8 mouse cellular contexts compared by ENCODE assay signal in the genomic region with DNA sequence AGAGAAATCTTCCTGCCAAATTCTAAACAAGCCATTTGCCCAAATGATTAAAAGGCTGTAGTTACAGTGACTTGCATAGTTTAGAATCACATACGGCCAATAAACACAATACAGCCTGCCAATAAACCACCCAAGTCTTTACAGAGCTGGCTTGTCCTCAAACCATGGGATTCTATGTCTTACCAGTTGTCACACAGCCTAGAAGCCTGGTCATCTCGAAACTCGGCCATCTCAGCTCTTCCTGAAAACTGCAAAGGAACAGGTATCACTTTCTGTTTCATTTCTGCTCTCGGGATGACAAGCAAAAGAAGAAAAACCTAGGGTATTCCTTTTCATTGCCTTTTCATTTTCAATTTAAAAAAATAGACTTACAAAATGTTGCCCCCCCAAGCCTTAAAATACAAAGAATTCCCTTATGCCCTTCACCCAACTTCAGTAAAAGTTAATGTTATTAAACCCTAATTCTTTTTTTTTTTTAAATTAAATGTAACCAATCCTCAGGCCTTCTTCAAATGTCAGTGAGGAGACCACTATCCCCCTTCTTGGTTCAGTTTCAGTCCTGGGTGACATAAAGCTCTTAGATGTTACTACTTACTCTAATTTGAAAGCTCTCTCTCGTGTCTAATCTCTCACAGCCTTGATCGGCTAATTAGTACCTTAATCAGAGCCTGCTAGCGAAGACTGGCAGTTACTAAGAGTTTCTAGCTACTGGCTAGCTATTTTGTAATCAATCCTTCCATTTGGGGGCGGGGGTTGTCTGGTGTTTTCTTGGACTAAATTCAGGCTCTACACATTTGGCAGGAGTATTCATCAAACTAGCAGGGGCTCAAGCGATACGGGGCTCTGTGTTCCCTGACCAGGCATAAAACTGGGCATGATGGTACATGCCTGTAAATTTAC. TPM values are rescaled to one million over a fixed set of nuclear protein-coding genes. Genes with fewer than 3 reads are reported as not detected.
DNase-seq lines count a peak whose midpoint lies in the region; ATAC-seq lines count a peak whose summit lies in the region.

No protein-coding gene starts in this region.

- no peaks in the 10 kb centered on the region for H3K27me3 ChIP-seq in limb, embryonic 11.5 days (ENCODE audit: control insufficient read depth, insufficient read depth, low read length)
- H3K27me3 ChIP-seq in neural tube, embryonic 14.5 days (ENCODE audit: control insufficient read depth, insufficient read depth, low read length) = no peaks in the 10 kb centered on the region

- H3K4me2 ChIP-seq in limb, embryonic 11.5 days (ENCODE audit: low read depth, severe bottlenecking) = peak overlapping the region; percentile 89; the same call in 1 of the 2 replicates
- H3K4me2 ChIP-seq in neural tube, embryonic 14.5 days (ENCODE audit: low read depth, low read length) = peak overlapping the region; percentile 66

- WGBS in limb, embryonic 11.5 days = 52% methylated on average over 10 of the region's 10 CpGs
- 41% methylated on average over 10 of the region's 10 CpGs for WGBS in neural tube, embryonic 14.5 days

- H3K27ac ChIP-seq in limb, embryonic 11.5 days (replicated peaks; ENCODE audit: low read depth, low read length) = no peak overlapping the region
- H3K27ac ChIP-seq in neural tube, embryonic 14.5 days (ENCODE audit: low read depth, low read length) = peak overlapping the region; percentile 85; the same call in 1 of the 2 replicates

- H3K4me3 ChIP-seq in limb, embryonic 11.5 days (ENCODE audit: low read depth, low read length) = peak overlapping the region; percentile 76; the same call in 1 of the 2 replicates
- peak overlapping the region; percentile 55 for H3K4me3 ChIP-seq in neural tube, embryonic 14.5 days (ENCODE audit: low read depth, low read length)

- H3K36me3 ChIP-seq in limb, embryonic 11.5 days (ENCODE audit: control insufficient read depth, insufficient read depth, low read length) = peaks cover 7% of the 10 kb centered on the region; the same call in 1 of the 2 replicates
- peaks cover 21% of the 10 kb centered on the region for H3K36me3 ChIP-seq in neural tube, embryonic 14.5 days (ENCODE audit: control insufficient read depth, insufficient read depth, low read length)

- H3K9ac ChIP-seq in limb, embryonic 11.5 days (ENCODE audit: low read length) = no peak overlapping the region
- peak overlapping the region; percentile 68 for H3K9ac ChIP-seq in neural tube, embryonic 14.5 days (replicated peaks; ENCODE audit: low read depth, low read length)

- H3K9me3 ChIP-seq in limb, embryonic 11.5 days (ENCODE audit: control insufficient read depth, low read length) = no peaks in the 10 kb centered on the region; the same call in 1 of the 2 replicates
- H3K9me3 ChIP-seq in neural tube, embryonic 14.5 days (ENCODE audit: control insufficient read depth, low read length) = no peaks in the 10 kb centered on the region

- no peaks in the 10 kb centered on the region for H3K4me1 ChIP-seq in limb, embryonic 11.5 days (ENCODE audit: control insufficient read depth, insufficient read depth, low read length)
- H3K4me1 ChIP-seq in neural tube, embryonic 14.5 days (ENCODE audit: control insufficient read depth, insufficient read depth, low read length) = peaks cover 10% of the 10 kb centered on the region; the same call in 1 of the 2 replicates

- no peak for ATAC-seq in CD4-positive, CD25-positive, alpha-beta regulatory T cell, adult 4 months
- no peak for ATAC-seq in limb, embryonic 11.5 days (ENCODE audit: insufficient number of reproducible peaks, low FRiP score, low TSS enrichment, low read depth)
- no peak for ATAC-seq in neural tube, embryonic 14.5 days (ENCODE audit: low read depth)

- DNase-seq in CD4-positive, CD25-positive, alpha-beta regulatory T cell, adult 2 months (ENCODE audit: low read depth, low spot score) = peak; percentile 27
- DNase-seq in spleen, postnatal 36 days (ENCODE audit: low spot score in 2 of 2) = peak; percentile 30 to 50
- no peak for DNase-seq in spleen, postnatal 4 days (ENCODE audit: low spot score in 2 of 2)
- no peak for DNase-seq in limb, embryonic 11.5 days (ENCODE audit: low spot score)
- no peak for DNase-seq in thymus, postnatal 4 days
- no peak for DNase-seq in adrenal gland, postnatal 10 days

RNA-seq across cellular contexts. Expression of a gene that starts 1.3 kb away (rescaled TPM):
- 10 to 100 TPM; 37.5 to 58.0 TPM for polyA plus RNA-seq in CD4-positive, CD25-positive, alpha-beta regulatory T cell, adult 4 months (2017; shearing (Covaris generic))
- 59.7 and 66.6 TPM in 2 replicates for polyA plus RNA-seq in limb, embryonic 11.5 days (2014; fragmentation: Nextera tagmentation; extraction: Ambion mirVana)
- polyA plus RNA-seq in neural tube, embryonic 14.5 days (2014; fragmentation: Nextera tagmentation; extraction: Ambion mirVana) = 117 and 121 TPM in 2 replicates
- 10 to 100 TPM; 52.3 TPM for total RNA-seq in adrenal gland, postnatal 10 days (2021)

RNA-seq across cellular contexts. Expression of a gene that starts 13.6 kb away (rescaled TPM):
- polyA plus RNA-seq in CD4-positive, CD25-positive, alpha-beta regulatory T cell, adult 4 months (2017; shearing (Covaris generic)) = 10 to 100 TPM; 43.2 to 54.1 TPM
- 42.6 and 47.0 TPM in 2 replicates for polyA plus RNA-seq in limb, embryonic 11.5 days (2014; fragmentation: Nextera tagmentation; extraction: Ambion mirVana)
- polyA plus RNA-seq in neural tube, embryonic 14.5 days (2014; fragmentation: Nextera tagmentation; extraction: Ambion mirVana) = 62.0 and 64.4 TPM in 2 replicates
- total RNA-seq in adrenal gland, postnatal 10 days (2021) = 10 to 100 TPM; 31.0 to 32.1 TPM

Comparison
In these comparisons a context has a peak if more than half of its experiments do, and no peak if none do; other contexts are left out.
1. DNase-seq: peak in CD4-positive, CD25-positive, alpha-beta regulatory T cell, adult 2 months (single experiment) and spleen, postnatal 36 days (2 of 2); none in spleen, postnatal 4 days (0 of 2), limb, embryonic 11.5 days (single experiment), thymus, postnatal 4 days (single experiment) and adrenal gland, postnatal 10 days (single experiment).